Mouse (Mus musculus) Patski (cell line): Measurements from ENCODE around the gene Gm12355. TPM values are rescaled to one million over a fixed set of nuclear protein-coding genes. Genes with fewer than 3 reads are reported as not detected.

ENCODE experiments used
- ATAC-seq: fragments of 100-300 bp; one replicate; pipeline ENCODE4 v1.8.0; 2021
- CTCF ChIA-PET: fragments of 350-600 bp; sonication (Branson Sonifier 250); formaldehyde crosslinking; loops from one replicate; lab custom pipeline; 2022; ENCODE audit warnings: inconsistent platforms; lab: Charles Lee
- POLR2A ChIA-PET: fragments of 350-600 bp; sonication (Branson Sonifier 250); formaldehyde crosslinking; loops from one replicate; lab custom pipeline; 2022; ENCODE audit warnings: antibody characterized with exemption, inconsistent platforms; lab: Charles Lee
- DNase-seq: peaks from one replicate; pipeline ENCODE4 v3.0.0-alpha.2; 2011; ENCODE audit warnings: low read depth, low spot score
- H3K27me3 ChIP-seq: fragments of 371-371 bp; one replicate; pipeline ENCODE4 v1.5.1; 2021
- CTCF ChIP-seq: fragments of 100-300 bp; IDR thresholded peaks from one replicate; pipeline ENCODE4 v1.5.1; 2021
- in situ Hi-C: fragments of 300-500 bp; cut with MboI; formaldehyde crosslinking; loops from 3 replicates; pipeline ENCODE4 v1.11.1; 2018; ENCODE audit warnings: low pct_unique_long_range_greater_than_20kb, mixed read lengths
- polyA plus RNA-seq: library from polyadenylated mRNA; unstranded; gene quantifications from one replicate; pipeline ENCODE4 v1.2.3, GENCODE M21; 2021

Gm12355 gene
- polyA plus RNA-seq, 1 experiment from 2014 or later = 16.4 TPM

- ChIA-PET POLR2A (interaction anchor here (0.6 kb wide), 1 partner anchor 133 kb away, joined by 7 read pairs; no protein-coding TSS in a partner anchor), CTCF (interaction anchor here (3.6 kb wide), 1 partner anchor 38 kb away, joined by 11 read pairs; the partner anchor contains the start of gene Zpbp2)
- no peak for TF ChIP-seq CTCF
- in situ Hi-C loops = loop anchor here (5.0 kb wide), 1 partner anchor 37 kb away; the partner anchor contains the start of gene Zpbp2
- DNase-seq (no peak), ATAC-seq (no peak)
- H3K27me3 ChIP-seq = peaks cover 18% of the 10 kb centered on the region
Measured at GRCm38 (mm10) chr11:98589306-98589705, 36.2 kb downstream of the Gm12355 start.

GRCm38 (mm10) chr11:98588833-98589281 lies 36.6 kb downstream of the Gm12355 start:
- ATAC-seq = no peak
- in situ Hi-C loops = loop anchor here (5.0 kb wide), 1 partner anchor 37 kb away; the partner anchor contains the start of gene Zpbp2
- peaks cover 18% of the 10 kb centered on the region for H3K27me3 ChIP-seq
- CTCF ChIA-PET = interaction anchor here (3.6 kb wide), 1 partner anchor 38 kb away, joined by 11 read pairs; the partner anchor contains the start of gene Zpbp2
- POLR2A ChIA-PET = interaction anchor here (0.6 kb wide), 2 partner anchors 28 to 133 kb away, joined by 3 to 7 read pairs; no protein-coding TSS in a partner anchor
- DNase-seq = no peak
- no peak for TF ChIP-seq CTCF

- no peak for TF ChIP-seq CTCF
- DNase-seq (no peak), ATAC-seq (no peak)
- ChIA-PET POLR2A (interaction anchor here (0.6 to 1.1 kb wide), 2 partner anchors 27 to 36 kb away, joined by 3 read pairs; no protein-coding TSS in a partner anchor), CTCF (interaction anchor here (1.0 to 3.6 kb wide), 2 partner anchors 10 to 37 kb away, joined by 3 to 11 read pairs; partner anchors contain the start of genes Lrrc3c and Zpbp2)
- in situ Hi-C loops = loop anchor here (5.0 kb wide), 1 partner anchor 36 kb away; the partner anchor contains the start of gene Zpbp2
- peaks cover 12% of the 10 kb centered on the region for H3K27me3 ChIP-seq
Measured at GRCm38 (mm10) chr11:98587684-98588546, 37.5 kb downstream of the Gm12355 start.

GRCm38 (mm10) chr11:98586892-98587563 lies 38.4 kb downstream of the Gm12355 start, which contains the start of gene Ormdl3:
Ormdl3 (minus strand) TSS chr11:98587368.
- TF ChIP-seq CTCF = no peak
- peak; percentile 75 for ATAC-seq

GRCm38 (mm10) chr11:98586087-98586891 lies 39.2 kb downstream of the Gm12355 start:
- peak; percentile 8 for ATAC-seq
- in situ Hi-C loops = loop anchor here (5.0 kb wide), 1 partner anchor 34 kb away; the partner anchor contains the start of gene Zpbp2
- peaks cover 9% of the 10 kb centered on the region for H3K27me3 ChIP-seq
- CTCF ChIA-PET = interaction anchor here (1.0 to 3.6 kb wide), 2 partner anchors 11 to 35 kb away, joined by 3 to 11 read pairs; partner anchors contain the start of gene Zpbp2
- POLR2A ChIA-PET = interaction anchor here (0.6 kb wide), 2 partner anchors 95 to 128 kb away, joined by 3 to 6 read pairs; no protein-coding TSS in a partner anchor
- TF ChIP-seq CTCF = no peak
- DNase-seq = no peak

More at GRCm38 (mm10) chr11:98586892-98587563, 38.4 kb downstream of the Gm12355 start, which contains the start of gene Ormdl3:
- peak; percentile 72 for DNase-seq
- CTCF ChIA-PET = interaction anchor here (1.0 to 3.6 kb wide), 2 partner anchors 10 to 36 kb away, joined by 3 to 11 read pairs; partner anchors contain the start of gene Zpbp2
- in situ Hi-C loops = loop anchor here (5.0 kb wide), 1 partner anchor 35 kb away; the partner anchor contains the start of gene Zpbp2
- POLR2A ChIA-PET = interaction anchor here (0.6 to 1.1 kb wide), 3 partner anchors 35 to 129 kb away, joined by 3 to 6 read pairs (median 3); no protein-coding TSS in a partner anchor
- H3K27me3 ChIP-seq = peaks cover 9% of the 10 kb centered on the region

- ATAC-seq (no peak), DNase-seq (no peak)
- CTCF ChIA-PET = no interaction called here
- TF ChIP-seq CTCF = no peak
- POLR2A ChIA-PET = interaction anchor here (0.6 kb wide), 1 partner anchor 1520 kb away, joined by 3 read pairs; no protein-coding TSS in a partner anchor
- in situ Hi-C loops = loop anchor here (5.0 kb wide), 1 partner anchor 32 kb away; the partner anchor contains the start of gene Zpbp2
- H3K27me3 ChIP-seq = no peaks in the 10 kb centered on the region
Measured at GRCm38 (mm10) chr11:98584629-98585177, 40.8 kb downstream of the Gm12355 start.

- CTCF ChIA-PET = no interaction called here
- TF ChIP-seq CTCF = no peak
- no peak for ATAC-seq
- POLR2A ChIA-PET = interaction anchor here (0.6 kb wide), 1 partner anchor 1519 kb away, joined by 3 read pairs; no protein-coding TSS in a partner anchor
- no peak for DNase-seq
- H3K27me3 ChIP-seq = no peaks in the 10 kb centered on the region
- in situ Hi-C loops = no loop called here
Measured at GRCm38 (mm10) chr11:98584146-98584545, 41.3 kb downstream of the Gm12355 start.

- TF ChIP-seq CTCF = no peak
- DNase-seq (no peak), ATAC-seq (no peak)
- in situ Hi-C loops = no loop called here
- CTCF ChIA-PET = no interaction called here
- no peaks in the 10 kb centered on the region for H3K27me3 ChIP-seq
- POLR2A ChIA-PET = no interaction called here
Measured at GRCm38 (mm10) chr11:98583571-98583970, 41.9 kb downstream of the Gm12355 start.

- POLR2A ChIA-PET = no interaction called here
- no peaks in the 10 kb centered on the region for H3K27me3 ChIP-seq
- no peak for DNase-seq
- ATAC-seq = no peak
- CTCF ChIA-PET = no interaction called here
- in situ Hi-C loops = no loop called here
- no peak for TF ChIP-seq CTCF
Measured at GRCm38 (mm10) chr11:98583265-98583552, 42.3 kb downstream of the Gm12355 start.
